Mouse (Mus musculus) left cerebral cortex, postnatal 4 days (tissue): ENCODE measurements around the gene H2al1m. TPM values are rescaled to one million over a fixed set of nuclear protein-coding genes. Genes with fewer than 3 reads are reported as not detected.
"Not testable (repeated sequence)": the region's sequence is repeated elsewhere in the genome, so short reads cannot be mapped to it uniquely, and the experiment has no call there.

Source experiments
- DNase-seq: peaks from one replicate; pipeline ENCODE4 v3.0.0-alpha.2; 2022
- intact Hi-C: fragments of 180-260 bp; cut with DNase I; formaldehyde crosslinking; loops from one replicate; pipeline ENCODE4 v1.15.1; 2025
- total RNA-seq, 2 experiments: library from RNA; stranded (reverse); gene quantifications; 2 replicates each; pipeline ENCODE4 v1.2.3; 2021

H2al1m gene
- total RNA-seq, result 1 to 10 TPM in 1 of 2 experiments, not detected in 1; 1.2 TPM

GRCm38 (mm10) chrX:9283464-9283863 lies at the start of gene H2al1m:
Gene H2al1m, plus strand, starts transcription at chrX:9283764.
- intact Hi-C loops, DNase-seq: not testable (repeated sequence)

- intact Hi-C loops, result no loop called here
- no peak for DNase-seq
Measured at GRCm38 (mm10) chrX:9240737-9241591, 42.6 kb upstream of the H2al1m start.

- DNase-seq, result peak; percentile 30
- intact Hi-C loops, result no loop called here
Measured at GRCm38 (mm10) chrX:9243381-9243864, 40.1 kb upstream of the H2al1m start.

- intact Hi-C loops, result no loop called here
- no peak for DNase-seq
Measured at GRCm38 (mm10) chrX:9244603-9245336, 38.8 kb upstream of the H2al1m start.

- DNase-seq, result no peak
- intact Hi-C loops, result no loop called here
Measured at GRCm38 (mm10) chrX:9248911-9249310, 34.7 kb upstream of the H2al1m start.

- no peak for DNase-seq
- intact Hi-C loops, result no loop called here
Measured at GRCm38 (mm10) chrX:9253990-9254389, 29.6 kb upstream of the H2al1m start.

GRCm38 (mm10) chrX:9254901-9255300 lies 28.7 kb upstream of the H2al1m start:
- no peak for DNase-seq

GRCm38 (mm10) chrX:9256766-9257165 lies 26.8 kb upstream of the H2al1m start, which contains the start of gene Gm14862:
Gene Gm14862, minus strand, starts transcription at chrX:9256899.
- intact Hi-C loops, result no loop called here
- DNase-seq, result no peak

More at GRCm38 (mm10) chrX:9254901-9255300, 28.7 kb upstream of the H2al1m start:
- intact Hi-C loops, result no loop called here

GRCm38 (mm10) chrX:9257831-9258230 lies 25.7 kb upstream of the H2al1m start:
- no peak for DNase-seq
- intact Hi-C loops, result no loop called here

- no peak for DNase-seq
- intact Hi-C loops, result no loop called here
Measured at GRCm38 (mm10) chrX:9259267-9259666, 24.3 kb upstream of the H2al1m start.

- intact Hi-C loops, result no loop called here
- no peak for DNase-seq
Measured at GRCm38 (mm10) chrX:9271112-9271511, 12.5 kb upstream of the H2al1m start.

- intact Hi-C loops, result no loop called here
- no peak for DNase-seq
Measured at GRCm38 (mm10) chrX:9271947-9272459, 11.6 kb upstream of the H2al1m start.

- intact Hi-C loops, result no loop called here
- peak; percentile 43 for DNase-seq
Measured at GRCm38 (mm10) chrX:9272460-9273361, 10.9 kb upstream of the H2al1m start, which contains the start of gene Xk. Gene Xk, plus strand, starts transcription at chrX:9272756.

GRCm38 (mm10) chrX:9273377-9274002 lies 10.1 kb upstream of the H2al1m start:
- intact Hi-C loops, result no loop called here
- no peak for DNase-seq

- no peak for DNase-seq
- intact Hi-C loops, result no loop called here
Measured at GRCm38 (mm10) chrX:9274321-9274720, 9.2 kb upstream of the H2al1m start.

GRCm38 (mm10) chrX:9293140-9293829 lies 9.7 kb downstream of the H2al1m start:
- intact Hi-C loops, result loop anchor here (10.0 kb wide), 1 partner anchor 262 kb away; no protein-coding TSS in a partner anchor
- DNase-seq, result not testable (repeated sequence)

- DNase-seq, result no peak
- intact Hi-C loops, result loop anchor here (10.0 kb wide), 1 partner anchor 256 kb away; no protein-coding TSS in a partner anchor
Measured at GRCm38 (mm10) chrX:9298413-9298864, 14.9 kb downstream of the H2al1m start.

GRCm38 (mm10) chrX:9302791-9303190 lies 19.2 kb downstream of the H2al1m start:
- intact Hi-C loops, result no loop called here
- DNase-seq, result no peak

GRCm38 (mm10) chrX:9303455-9303854 lies 19.9 kb downstream of the H2al1m start:
- no peak for DNase-seq
- intact Hi-C loops, result no loop called here
